18 mouse cellular contexts compared by ENCODE assay signal in the genomic region with DNA sequence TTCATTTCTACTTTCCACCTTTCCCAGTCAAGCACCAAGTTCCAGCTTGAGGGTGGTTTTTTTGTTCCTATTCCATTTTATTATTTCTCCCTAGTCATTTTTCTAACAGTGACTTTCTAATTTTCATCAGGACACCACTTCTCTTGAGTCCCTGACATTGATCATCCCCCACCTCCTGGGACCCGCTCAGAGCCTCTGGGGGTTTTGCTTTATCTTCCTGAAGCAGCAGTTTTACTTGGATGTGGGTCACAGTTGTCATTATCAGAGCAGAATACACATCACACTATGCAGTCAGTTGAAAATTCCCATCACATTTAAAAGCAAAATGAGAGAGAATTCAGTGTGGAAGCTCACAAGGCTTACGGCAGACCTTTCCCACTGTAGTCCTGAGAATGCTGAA. TPM values are rescaled to one million over a fixed set of nuclear protein-coding genes. Genes with fewer than 3 reads are reported as not detected.
"Had no signal": no experiment of that assay in that cellular context is flagged by ENCODE, and none has a peak within 500 bp of the region (broad histone marks: within the 10 kb centered on the region; RNA-seq: fewer than 3 reads in every experiment).

No protein-coding gene starts in this region.

- H3K9me3 ChIP-seq: liver, embryonic 12.5 days; midbrain, embryonic 12.5 days; neural tube, embryonic 12.5 days; stomach, embryonic 15.5 days had no signal

- H3K9ac ChIP-seq: liver, embryonic 12.5 days; liver, embryonic 14.5 days; lung, embryonic 14.5 days; midbrain, embryonic 12.5 days; neural tube, embryonic 12.5 days; stomach, embryonic 15.5 days had no signal

- H3K27ac ChIP-seq: liver, embryonic 12.5 days; liver, embryonic 14.5 days; midbrain, embryonic 12.5 days; neural tube, embryonic 12.5 days; stomach, embryonic 15.5 days; stomach, postnatal 0 days had no signal

- H3K4me1 ChIP-seq: liver, embryonic 12.5 days; midbrain, embryonic 12.5 days; neural tube, embryonic 12.5 days; stomach, embryonic 15.5 days had no signal

- H3K27me3 ChIP-seq: liver, embryonic 12.5 days; midbrain, embryonic 12.5 days; neural tube, embryonic 12.5 days; stomach, embryonic 15.5 days had no signal

- H3K4me2 ChIP-seq: liver, embryonic 12.5 days; lung, embryonic 14.5 days; midbrain, embryonic 12.5 days; neural tube, embryonic 12.5 days; stomach, embryonic 15.5 days had no signal

- H3K4me3 ChIP-seq: liver, embryonic 12.5 days; midbrain, embryonic 12.5 days; neural tube, embryonic 12.5 days; stomach, embryonic 15.5 days had no signal

- ATAC-seq: liver, embryonic 12.5 days had no signal

- H3K36me3 ChIP-seq: liver, embryonic 12.5 days; midbrain, embryonic 12.5 days; neural tube, embryonic 12.5 days; stomach, embryonic 15.5 days had no signal

- DNase-seq: lung, adult 18-20 months; lung, embryonic 14.5 days; lung, postnatal 10 days; lung, postnatal 4 days; right cerebral cortex, postnatal 14 days; thymus, adult 2 months; thymus, postnatal 25 days; thymus, postnatal 4 days had no signal

RNA-seq across cellular contexts. Expression of a gene that starts 10.0 kb away (rescaled TPM):
- polyA plus RNA-seq: liver, embryonic 12.5 days; liver, embryonic 14.5 days; liver, embryonic 16.5 days; spleen, adult 2 months; stomach, postnatal 0 days; testis, adult 2 months; thymus, adult 2 months; urinary bladder, adult 2 months had no signal
